Mouse (Mus musculus) lung, postnatal 0 days (tissue): ENCODE data around the gene Acot9.

Experiments
- CTCF ChIP-seq: IDR thresholded peaks from 2 replicates; pipeline ENCODE4 v1.5.1; 2016; ENCODE audit warnings: antibody characterized with exemption, mild to moderate bottlenecking
- EP300 ChIP-seq: IDR thresholded peaks from 2 replicates; pipeline ENCODE4 v1.6.1; 2016; ENCODE audit warnings: antibody characterized with exemption, mild to moderate bottlenecking, control low read depth

DNA sequence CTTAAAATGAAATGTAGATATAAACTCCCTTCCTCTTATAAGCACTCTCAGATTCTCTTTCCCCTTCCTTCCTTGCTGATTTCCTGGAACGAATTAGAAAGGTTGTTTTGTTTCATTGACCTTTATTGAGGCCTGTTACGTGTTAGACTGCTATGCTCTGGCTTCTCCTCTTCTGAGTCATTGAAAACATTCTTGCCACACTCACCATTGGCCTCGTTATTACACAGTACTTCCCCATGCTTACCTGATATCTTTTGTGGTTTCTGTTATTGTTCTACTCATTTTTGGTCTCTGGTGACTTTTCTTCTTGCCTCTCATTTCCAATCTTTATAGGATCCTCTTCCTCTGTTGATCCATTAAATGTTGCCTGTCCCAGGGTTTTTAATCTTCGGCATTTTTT lies 16.2 kb downstream of the Acot9 start:
- TF ChIP-seq CTCF (no peak), EP300 (no peak)
